Mouse (Mus musculus) limb, embryonic 14.5 days (tissue): Measurements from ENCODE around the gene Usp35. TPM values are rescaled to one million over a fixed set of nuclear protein-coding genes. Genes with fewer than 3 reads are reported as not detected.

ENCODE experiments used
- ATAC-seq: fragments of 200-750 bp; cut with Nextera tagmentation; 2 replicates; pipeline ENCODE4 v1.8.0; 2017; ENCODE audit warnings: low read depth, moderate number of reproducible peaks, moderate TSS enrichment; ENCODE audit not compliant: low FRiP score
- DNase-seq: peaks from one replicate; pipeline ENCODE4 v3.0.0-alpha.2; 2015; ENCODE audit warnings: low spot score
- H3K27ac ChIP-seq: fragments of 300-500 bp; sonication (generic); replicated peaks from 2 replicates; pipeline ENCODE4 v1.5.1; 2014; ENCODE audit warnings: low read depth, mild to moderate bottlenecking, low read length, moderate library complexity, mixed read lengths
- H3K27me3 ChIP-seq: fragments of 300-500 bp; sonication (generic); 2 replicates; pipeline ENCODE4 v1.6.1; 2014; ENCODE audit warnings: low read length, mixed read lengths; ENCODE audit not compliant: control insufficient read depth, insufficient read depth
- H3K36me3 ChIP-seq: fragments of 300-500 bp; sonication (generic); 2 replicates; pipeline ENCODE4 v1.6.1; 2014; ENCODE audit warnings: mild to moderate bottlenecking, low read length, moderate library complexity, mixed read lengths; ENCODE audit not compliant: control insufficient read depth, insufficient read depth
- H3K4me1 ChIP-seq: fragments of 300-500 bp; sonication (generic); 2 replicates; pipeline ENCODE4 v1.6.1; 2014; ENCODE audit warnings: antibody characterized with exemption, low read length, mixed read lengths; ENCODE audit not compliant: control insufficient read depth, insufficient read depth
- H3K4me2 ChIP-seq: fragments of 300-500 bp; sonication (generic); replicated peaks from 2 replicates; pipeline ENCODE4 v1.6.1; 2014; ENCODE audit warnings: low read depth, mild to moderate bottlenecking, low read length, moderate library complexity; ENCODE audit not compliant: severe bottlenecking
- H3K4me3 ChIP-seq: fragments of 300-500 bp; sonication (generic); replicated peaks from 2 replicates; pipeline ENCODE4 v1.5.1; 2014; ENCODE audit warnings: low read length
- H3K9ac ChIP-seq: fragments of 300-500 bp; sonication (generic); 2 replicates; pipeline ENCODE4 v1.6.1; 2014; ENCODE audit warnings: mild to moderate bottlenecking, low read depth, low read length, moderate library complexity; ENCODE audit not compliant: severe bottlenecking
- H3K9me3 ChIP-seq: fragments of 300-500 bp; sonication (generic); 2 replicates; pipeline ENCODE4 v1.6.1; 2016; ENCODE audit warnings: low read length; ENCODE audit not compliant: control insufficient read depth
- POLR2A ChIP-seq: fragments of 200-500 bp; IDR thresholded peaks from 2 replicates; pipeline ENCODE4 v1.8.0; 2012; ENCODE audit warnings: inconsistent platforms, mild to moderate bottlenecking, moderate library complexity, borderline replicate concordance; ENCODE audit not compliant: insufficient read depth, insufficient read length; ENCODE audit errors: extremely low read depth
- WGBS: fragments of 180-500 bp; shearing (Covaris S2); extraction: QIAGEN DNeasy Blood & Tissue Kit; methylation state at CpG from one replicate; pipeline ENCODE4 v1.1.7; 2014; 5-methylcytosine and 5-hydroxymethylcytosine counted together
- polyA plus RNA-seq, 2 experiments: library from polyadenylated mRNA; depleted of rRNA in 1 of 2; stranded (reverse) in 1 of 2; unstranded in 1 of 2; fragments of >200 nt; fragmentation: Nextera tagmentation in 1 of 2; extraction: Ambion mirVana in 1 of 2; gene quantifications; 2 replicates each; pipeline versions ENCODE4 v1.2.1 to v1.2.3; 2012 to 2014

Gene Usp35
- polyA plus RNA-seq, 2 experiments: 2.5 to 8.6 TPM

- no peaks in the 10 kb centered on the region for H3K4me1 ChIP-seq
- H3K4me3 ChIP-seq: no peak overlapping the region
- WGBS: 87% methylated on average over 4 of the region's 4 CpGs
- no peak overlapping the region for H3K4me2 ChIP-seq
- no peak for TF ChIP-seq POLR2A
- H3K9me3 ChIP-seq: no peaks in the 10 kb centered on the region
- no peak overlapping the region for H3K9ac ChIP-seq
- no peak overlapping the region for H3K27ac ChIP-seq
- H3K36me3 ChIP-seq: peaks cover 20% of the 10 kb centered on the region
- H3K27me3 ChIP-seq: no peaks in the 10 kb centered on the region
- ATAC-seq: no peak
- no peak for DNase-seq
These were observed 29.6 kb downstream of the Usp35 start for GRCm38 (mm10) chr7:97302261-97302660.

GRCm38 (mm10) chr7:97301321-97301720 lies 30.5 kb downstream of the Usp35 start:
- TF ChIP-seq POLR2A: no peak
- no peak overlapping the region for H3K9ac ChIP-seq

GRCm38 (mm10) chr7:97300914-97301313 lies 30.9 kb downstream of the Usp35 start:
- peaks cover 19% of the 10 kb centered on the region for H3K36me3 ChIP-seq
- 86% methylated on average over 2 of the region's 2 CpGs for WGBS
- H3K9me3 ChIP-seq: no peaks in the 10 kb centered on the region
- H3K4me1 ChIP-seq: no peaks in the 10 kb centered on the region
- ATAC-seq: no peak
- H3K4me2 ChIP-seq: no peak overlapping the region
- no peak overlapping the region for H3K9ac ChIP-seq
- DNase-seq: no peak
- H3K27ac ChIP-seq: no peak overlapping the region
- TF ChIP-seq POLR2A: no peak
- H3K27me3 ChIP-seq: no peaks in the 10 kb centered on the region
- no peak overlapping the region for H3K4me3 ChIP-seq

More at GRCm38 (mm10) chr7:97301321-97301720, 30.5 kb downstream of the Usp35 start:
- Histone ChIP-seq H3K4me2 (no peak overlapping the region), H3K4me1 (no peaks in the 10 kb centered on the region), H3K27ac (no peak overlapping the region), H3K36me3 (peaks cover 20% of the 10 kb centered on the region), H3K4me3 (no peak overlapping the region), H3K27me3 (no peaks in the 10 kb centered on the region), H3K9me3 (no peaks in the 10 kb centered on the region)
- ATAC-seq (no peak), DNase-seq (no peak)
- 83% methylated on average over 8 of the region's 8 CpGs for WGBS

- Histone ChIP-seq H3K27ac (no peak overlapping the region), H3K4me1 (no peaks in the 10 kb centered on the region), H3K9me3 (no peaks in the 10 kb centered on the region), H3K9ac (no peak overlapping the region), H3K4me2 (no peak overlapping the region), H3K36me3 (peaks cover 5% of the 10 kb centered on the region), H3K4me3 (no peak overlapping the region), H3K27me3 (no peaks in the 10 kb centered on the region)
- DNase-seq (no peak), ATAC-seq (no peak)
- TF ChIP-seq POLR2A: no peak
- 80% methylated on average over 6 of the region's 6 CpGs for WGBS
These were observed 32.9 kb downstream of the Usp35 start for GRCm38 (mm10) chr7:97298943-97299342.

DNA sequence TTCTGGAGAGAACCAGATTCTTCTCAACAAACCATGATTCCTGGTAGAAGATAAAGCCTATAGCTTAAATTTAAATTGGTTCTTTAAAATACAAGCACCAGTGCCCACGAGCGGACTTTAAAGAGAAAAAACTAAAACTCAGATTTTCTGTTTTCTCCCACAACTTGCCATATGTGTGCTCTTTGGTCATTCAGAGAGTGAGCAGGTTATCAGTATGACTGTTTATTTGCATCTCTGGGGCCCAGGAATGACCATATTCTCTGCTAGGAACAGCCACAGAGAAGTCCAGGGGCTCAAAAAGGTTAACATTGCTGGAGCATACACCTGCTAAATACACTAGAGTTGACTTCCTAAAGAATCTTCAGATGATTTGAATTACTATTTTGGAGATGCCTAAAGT lies 33.5 kb downstream of the Usp35 start:
- Histone ChIP-seq H3K27ac (no peak overlapping the region), H3K4me3 (no peak overlapping the region), H3K9ac (no peak overlapping the region), H3K9me3 (no peaks in the 10 kb centered on the region), H3K4me2 (no peak overlapping the region), H3K27me3 (no peaks in the 10 kb centered on the region), H3K4me1 (no peaks in the 10 kb centered on the region), H3K36me3 (no peaks in the 10 kb centered on the region)
- DNase-seq (no peak), ATAC-seq (no peak)
- no peak for TF ChIP-seq POLR2A
- 88% methylated on average over 2 of the region's 2 CpGs for WGBS

DNA sequence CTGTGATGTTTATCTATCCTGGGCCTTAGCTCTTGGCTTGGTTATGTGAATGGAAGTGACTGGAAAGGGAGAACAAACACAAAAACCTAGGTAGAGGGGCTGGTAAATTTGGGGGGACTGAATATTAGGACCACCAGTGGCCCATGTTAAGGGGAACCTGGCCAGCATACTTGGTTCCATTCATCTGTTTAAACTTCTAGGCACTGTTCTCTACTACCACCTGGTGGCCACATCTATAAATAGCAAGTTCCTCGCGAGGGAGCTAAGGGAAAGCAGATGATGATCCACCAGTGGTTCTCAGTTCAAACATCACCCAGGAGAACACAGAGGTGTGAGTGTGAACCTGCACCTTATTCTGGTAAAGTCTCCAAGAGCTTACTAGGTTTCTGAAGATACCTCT lies 34.4 kb downstream of the Usp35 start:
- Histone ChIP-seq H3K27ac (no peak overlapping the region), H3K4me3 (no peak overlapping the region), H3K9me3 (no peaks in the 10 kb centered on the region), H3K27me3 (no peaks in the 10 kb centered on the region), H3K9ac (no peak overlapping the region), H3K4me2 (no peak overlapping the region), H3K4me1 (no peaks in the 10 kb centered on the region), H3K36me3 (no peaks in the 10 kb centered on the region)
- no peak for ATAC-seq
- 2% methylated on average over 2 of the region's 2 CpGs for WGBS
- no peak for TF ChIP-seq POLR2A
- peak; percentile 66 for DNase-seq
